Mouse (Mus musculus): ENCODE results near the gene Phf14. TPM values are rescaled to one million over a fixed set of nuclear protein-coding genes. Genes with fewer than 3 reads are reported as not detected.

Phf14 gene
- polyA plus RNA-seq, 1 experiment from 2014 or later: 106 TPM

DNA sequence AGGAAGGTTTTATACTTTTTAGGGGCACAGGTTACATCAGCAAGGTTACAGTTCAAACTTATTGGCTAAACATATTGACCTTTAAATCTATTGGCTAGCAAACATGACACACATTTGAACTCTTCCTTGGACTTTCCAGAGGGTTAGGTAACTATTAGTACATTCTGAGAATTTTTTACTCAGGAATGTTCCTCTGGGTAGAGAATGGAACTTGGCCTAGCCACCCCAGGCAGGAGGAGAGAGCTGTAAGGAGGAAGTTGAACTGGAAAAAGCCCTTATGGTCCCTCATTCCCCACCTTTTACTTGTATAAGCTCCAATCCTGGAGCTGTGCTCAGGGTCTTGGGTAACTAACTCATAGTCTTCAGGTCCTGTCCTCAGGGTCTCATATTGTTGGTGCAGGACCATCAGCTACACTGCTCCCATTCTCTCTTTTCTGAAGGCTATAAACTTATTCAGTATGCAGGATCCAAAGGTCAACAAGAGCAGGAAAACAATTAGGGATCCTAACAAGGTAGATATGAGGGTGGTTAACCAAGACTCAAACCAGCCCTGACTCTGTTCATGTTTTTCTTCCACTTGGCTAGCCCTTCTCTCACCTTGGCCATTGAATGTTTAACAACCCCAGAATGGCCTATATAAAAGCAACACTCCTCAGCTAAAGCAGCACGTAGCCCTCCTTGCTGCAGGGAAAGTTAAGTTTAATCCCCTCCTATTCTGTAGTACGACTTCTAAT lies 119.4 kb downstream of the Phf14 start:
- H3K4me2 ChIP-seq (replicated peaks; ENCODE audit: low read depth, low read length): no peak overlapping the region
- H3K27me3 ChIP-seq (ENCODE audit: control insufficient read depth, insufficient read depth, low read length): no peaks in the 10 kb centered on the region
- H3K4me3 ChIP-seq (ENCODE audit: low read depth, low read length): no peak overlapping the region
- H3K36me3 ChIP-seq (ENCODE audit: control insufficient read depth, insufficient read depth, low read length): no peaks in the 10 kb centered on the region
- H3K27ac ChIP-seq (ENCODE audit: low read length): no peak overlapping the region
- H3K9ac ChIP-seq (replicated peaks; ENCODE audit: low read depth, low read length): no peak overlapping the region
- H3K9me3 ChIP-seq (ENCODE audit: control insufficient read depth, low read depth, low read length): peaks cover 3% of the 10 kb centered on the region; the same call in 1 of the 2 replicates
- ATAC-seq (ENCODE audit: insufficient number of reproducible peaks, insufficient read depth, low FRiP score, low read depth): no peak
- H3K4me1 ChIP-seq (ENCODE audit: control insufficient read depth, insufficient read depth, low read length): no peaks in the 10 kb centered on the region
- WGBS: 86% methylated on average over 2 of the region's 2 CpGs

DNA sequence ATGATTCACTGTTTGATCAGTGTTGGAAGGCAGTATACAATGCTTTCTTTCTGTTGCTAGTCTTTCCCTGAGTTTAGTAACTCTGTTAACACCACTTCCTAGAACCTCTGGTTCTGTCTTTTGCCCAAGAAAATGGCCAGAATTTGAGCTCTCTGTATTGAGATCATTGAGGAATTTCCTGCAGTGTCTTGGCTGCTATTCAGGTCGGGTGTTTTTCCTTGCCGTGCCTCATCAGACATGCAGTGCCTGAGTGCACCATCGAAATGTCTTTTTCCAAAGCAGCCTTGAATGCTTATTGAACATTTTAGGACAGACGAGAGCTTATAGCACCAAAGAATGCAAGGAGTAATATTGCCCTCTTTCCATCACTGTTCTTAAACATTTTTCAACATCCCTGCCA lies 127.0 kb downstream of the Phf14 start:
- peaks cover 3% of the 10 kb centered on the region; the same call in 1 of the 2 replicates for H3K36me3 ChIP-seq (ENCODE audit: control insufficient read depth, insufficient read depth, low read length)
- H3K9me3 ChIP-seq (ENCODE audit: control insufficient read depth, low read depth, low read length): peaks cover 3% of the 10 kb centered on the region; the same call in 1 of the 2 replicates
- 81% methylated on average over 4 of the region's 4 CpGs for WGBS
- H3K9ac ChIP-seq (replicated peaks; ENCODE audit: low read depth, low read length): no peak overlapping the region
- H3K4me1 ChIP-seq (ENCODE audit: control insufficient read depth, insufficient read depth, low read length): no peaks in the 10 kb centered on the region
- ATAC-seq (ENCODE audit: insufficient number of reproducible peaks, insufficient read depth, low FRiP score, low read depth): no peak
- no peak overlapping the region for H3K4me2 ChIP-seq (replicated peaks; ENCODE audit: low read depth, low read length)
- no peak overlapping the region for H3K27ac ChIP-seq (ENCODE audit: low read length)
- no peak overlapping the region for H3K4me3 ChIP-seq (ENCODE audit: low read depth, low read length)
- H3K27me3 ChIP-seq (ENCODE audit: control insufficient read depth, insufficient read depth, low read length): no peaks in the 10 kb centered on the region

GRCm38 (mm10) chr6:12038268-12038667 lies 130.7 kb downstream of the Phf14 start:
- no peak overlapping the region for H3K27ac ChIP-seq (ENCODE audit: low read length)

GRCm38 (mm10) chr6:12052884-12053283 lies 145.3 kb downstream of the Phf14 start:
- Histone ChIP-seq H3K4me2 (replicated peaks; ENCODE audit: low read depth, low read length) (no peak overlapping the region), H3K9ac (replicated peaks; ENCODE audit: low read depth, low read length) (no peak overlapping the region), H3K36me3 (ENCODE audit: control insufficient read depth, insufficient read depth, low read length) (peaks cover 8% of the 10 kb centered on the region), H3K27me3 (ENCODE audit: control insufficient read depth, insufficient read depth, low read length) (no peaks in the 10 kb centered on the region), H3K27ac (ENCODE audit: low read length) (no peak overlapping the region), H3K9me3 (ENCODE audit: control insufficient read depth, low read depth, low read length) (no peaks in the 10 kb centered on the region), H3K4me1 (ENCODE audit: control insufficient read depth, insufficient read depth, low read length) (no peaks in the 10 kb centered on the region), H3K4me3 (ENCODE audit: low read depth, low read length) (no peak overlapping the region)
- 88% methylated on average over 2 of the region's 2 CpGs for WGBS
- ATAC-seq (ENCODE audit: insufficient number of reproducible peaks, insufficient read depth, low FRiP score, low read depth): no peak

More at GRCm38 (mm10) chr6:12038268-12038667, 130.7 kb downstream of the Phf14 start:
- ATAC-seq (ENCODE audit: insufficient number of reproducible peaks, insufficient read depth, low FRiP score, low read depth): no peak
- H3K4me1 ChIP-seq (ENCODE audit: control insufficient read depth, insufficient read depth, low read length): no peaks in the 10 kb centered on the region
- H3K9ac ChIP-seq (replicated peaks; ENCODE audit: low read depth, low read length): no peak overlapping the region
- no peaks in the 10 kb centered on the region for H3K27me3 ChIP-seq (ENCODE audit: control insufficient read depth, insufficient read depth, low read length)
- H3K4me3 ChIP-seq (ENCODE audit: low read depth, low read length): no peak overlapping the region
- H3K4me2 ChIP-seq (replicated peaks; ENCODE audit: low read depth, low read length): no peak overlapping the region
- WGBS: 77% methylated on average over 7 of the region's 7 CpGs
- H3K9me3 ChIP-seq (ENCODE audit: control insufficient read depth, low read depth, low read length): no peaks in the 10 kb centered on the region
- H3K36me3 ChIP-seq (ENCODE audit: control insufficient read depth, insufficient read depth, low read length): peaks cover 3% of the 10 kb centered on the region; the same call in 1 of the 2 replicates

DNA sequence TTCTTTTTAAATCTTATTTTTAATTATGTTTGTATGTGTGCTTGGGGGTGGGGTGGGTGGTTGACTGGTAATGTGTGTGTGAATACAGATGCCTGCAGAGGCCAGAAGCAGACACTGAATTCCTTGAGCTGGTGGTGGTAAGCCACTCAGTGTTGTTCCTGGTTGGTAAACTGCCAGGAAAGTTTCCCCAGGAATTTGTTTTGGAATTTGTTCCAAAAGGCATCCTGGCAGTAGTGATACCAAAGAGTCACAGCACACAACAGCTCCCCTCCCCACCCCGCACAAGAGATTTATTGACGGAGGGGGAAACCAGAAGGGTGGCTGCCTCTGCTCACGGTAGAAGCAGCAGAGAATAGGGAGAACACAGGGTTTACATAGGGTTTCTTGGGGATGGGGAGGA lies 146.5 kb downstream of the Phf14 start:
- H3K27ac ChIP-seq (ENCODE audit: low read length): no peak overlapping the region
- H3K27me3 ChIP-seq (ENCODE audit: control insufficient read depth, insufficient read depth, low read length): no peaks in the 10 kb centered on the region
- no peak for ATAC-seq (ENCODE audit: insufficient number of reproducible peaks, insufficient read depth, low FRiP score, low read depth)
- H3K36me3 ChIP-seq (ENCODE audit: control insufficient read depth, insufficient read depth, low read length): peaks cover 2% of the 10 kb centered on the region
- H3K4me1 ChIP-seq (ENCODE audit: control insufficient read depth, insufficient read depth, low read length): no peaks in the 10 kb centered on the region
- 64% methylated on average over 3 of the region's 3 CpGs for WGBS
- no peaks in the 10 kb centered on the region for H3K9me3 ChIP-seq (ENCODE audit: control insufficient read depth, low read depth, low read length)
- H3K4me2 ChIP-seq (replicated peaks; ENCODE audit: low read depth, low read length): no peak overlapping the region
- H3K9ac ChIP-seq (replicated peaks; ENCODE audit: low read depth, low read length): no peak overlapping the region
- no peak overlapping the region for H3K4me3 ChIP-seq (ENCODE audit: low read depth, low read length)

- Histone ChIP-seq H3K9ac (replicated peaks; ENCODE audit: low read depth, low read length) (no peak overlapping the region), H3K27me3 (ENCODE audit: control insufficient read depth, insufficient read depth, low read length) (no peaks in the 10 kb centered on the region), H3K9me3 (ENCODE audit: control insufficient read depth, low read depth, low read length) (no peaks in the 10 kb centered on the region), H3K4me3 (ENCODE audit: low read depth, low read length) (no peak overlapping the region), H3K27ac (ENCODE audit: low read length) (no peak overlapping the region), H3K36me3 (ENCODE audit: control insufficient read depth, insufficient read depth, low read length) (peaks cover 3% of the 10 kb centered on the region; the same call in 1 of the 2 replicates), H3K4me2 (replicated peaks; ENCODE audit: low read depth, low read length) (no peak overlapping the region), H3K4me1 (ENCODE audit: control insufficient read depth, insufficient read depth, low read length) (no peaks in the 10 kb centered on the region)
- WGBS: 81% methylated on average over 5 of the region's 5 CpGs
- ATAC-seq (ENCODE audit: insufficient number of reproducible peaks, insufficient read depth, low FRiP score, low read depth): no peak
These were observed 151.1 kb downstream of the Phf14 start for GRCm38 (mm10) chr6:12058717-12059116.

DNA sequence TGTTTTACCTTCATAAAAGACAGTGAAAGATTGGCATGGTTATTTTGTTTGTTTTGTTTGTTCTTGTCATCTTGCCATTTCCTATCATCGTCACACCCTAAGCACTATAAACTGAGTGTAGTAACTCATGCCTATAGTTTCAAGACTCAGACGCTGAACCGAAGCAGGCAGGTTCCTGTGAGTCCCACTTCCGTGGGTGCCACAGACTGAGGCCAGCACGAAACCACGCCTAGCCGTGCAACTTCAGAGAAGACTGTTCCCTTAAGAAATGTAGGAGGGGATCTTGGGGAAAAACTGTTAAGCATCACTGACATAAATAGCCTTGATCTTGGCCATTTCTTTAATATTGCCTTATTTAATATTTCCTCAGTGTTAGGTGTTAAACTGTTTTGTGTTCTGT lies 152.4 kb downstream of the Phf14 start:
- Histone ChIP-seq H3K4me2 (replicated peaks; ENCODE audit: low read depth, low read length) (no peak overlapping the region), H3K9ac (replicated peaks; ENCODE audit: low read depth, low read length) (no peak overlapping the region), H3K4me3 (ENCODE audit: low read depth, low read length) (no peak overlapping the region), H3K4me1 (ENCODE audit: control insufficient read depth, insufficient read depth, low read length) (no peaks in the 10 kb centered on the region), H3K27ac (ENCODE audit: low read length) (no peak overlapping the region), H3K27me3 (ENCODE audit: control insufficient read depth, insufficient read depth, low read length) (no peaks in the 10 kb centered on the region), H3K9me3 (ENCODE audit: control insufficient read depth, low read depth, low read length) (no peaks in the 10 kb centered on the region), H3K36me3 (ENCODE audit: control insufficient read depth, insufficient read depth, low read length) (peaks cover 3% of the 10 kb centered on the region; the same call in 1 of the 2 replicates)
- ATAC-seq (ENCODE audit: insufficient number of reproducible peaks, insufficient read depth, low FRiP score, low read depth): no peak
- WGBS: 93% methylated on average over 7 of the region's 7 CpGs

DNA sequence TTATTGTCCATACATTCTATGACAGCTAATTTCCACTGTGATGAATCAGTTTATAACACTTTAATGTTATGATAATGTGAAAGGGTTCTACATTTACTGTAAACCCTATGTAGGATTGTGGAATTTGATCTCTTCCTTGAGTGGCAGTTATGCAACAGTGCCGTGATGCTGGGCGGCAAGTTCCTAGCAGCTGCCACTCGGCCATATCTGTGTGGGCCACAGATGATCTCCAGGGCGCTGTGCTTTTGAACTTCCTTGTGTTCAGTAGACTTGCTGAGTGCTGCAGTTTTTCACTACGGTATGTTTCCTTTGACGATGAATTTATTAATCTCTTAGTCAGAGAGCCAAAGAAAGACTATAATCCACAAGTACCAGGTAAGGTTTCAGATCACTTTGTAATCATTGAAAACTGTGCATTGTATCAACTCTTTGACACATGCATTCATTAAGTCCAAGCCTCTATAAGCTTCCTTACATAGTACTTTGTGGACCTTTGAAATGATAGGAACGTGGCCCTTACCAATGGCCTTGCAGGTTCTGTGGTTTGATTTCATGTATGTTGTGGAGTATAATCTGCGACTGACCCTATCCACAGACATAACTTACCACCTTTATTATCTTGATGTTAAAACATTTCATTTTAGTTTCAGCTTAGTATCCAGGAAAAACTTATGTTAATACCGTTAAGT lies 153.0 kb downstream of the Phf14 start:
- WGBS: 84% methylated on average over 9 of the region's 9 CpGs
- no peak for ATAC-seq (ENCODE audit: insufficient number of reproducible peaks, insufficient read depth, low FRiP score, low read depth)
- H3K4me3 ChIP-seq (ENCODE audit: low read depth, low read length): no peak overlapping the region
- peaks cover 3% of the 10 kb centered on the region; the same call in 1 of the 2 replicates for H3K36me3 ChIP-seq (ENCODE audit: control insufficient read depth, insufficient read depth, low read length)
- no peaks in the 10 kb centered on the region for H3K4me1 ChIP-seq (ENCODE audit: control insufficient read depth, insufficient read depth, low read length)
- H3K9ac ChIP-seq (replicated peaks; ENCODE audit: low read depth, low read length): no peak overlapping the region
- no peaks in the 10 kb centered on the region for H3K9me3 ChIP-seq (ENCODE audit: control insufficient read depth, low read depth, low read length)
- no peak overlapping the region for H3K4me2 ChIP-seq (replicated peaks; ENCODE audit: low read depth, low read length)
- no peak overlapping the region for H3K27ac ChIP-seq (ENCODE audit: low read length)
- H3K27me3 ChIP-seq (ENCODE audit: control insufficient read depth, insufficient read depth, low read length): no peaks in the 10 kb centered on the region

Data from stomach, embryonic 14.5 days (tissue).